Mouse (Mus musculus) kidney, adult 2 months (tissue): ENCODE data around the gene Slc25a12. TPM values are rescaled to one million over a fixed set of nuclear protein-coding genes. Genes with fewer than 3 reads are reported as not detected.

Experiments used
- DNase-seq: peaks from one replicate; pipeline ENCODE4 v3.0.0; 2021
- H3K27ac ChIP-seq: fragments of 200-500 bp; 2 replicates; pipeline ENCODE4 v1.5.1; 2012; ENCODE audit warnings: low read depth, low read length, control low read depth, inconsistent platforms; ENCODE audit not compliant: insufficient read depth
- H3K27me3 ChIP-seq: fragments of 200-500 bp; replicated peaks from 2 replicates; pipeline ENCODE4 v1.6.1; 2012; ENCODE audit warnings: mild to moderate bottlenecking, moderate library complexity, low read length, inconsistent platforms; ENCODE audit not compliant: control insufficient read depth, insufficient read depth
- H3K36me3 ChIP-seq: fragments of 200-500 bp; 2 replicates; pipeline ENCODE4 v1.6.1; 2012; ENCODE audit warnings: mild to moderate bottlenecking, moderate library complexity, low read length, inconsistent platforms; ENCODE audit not compliant: control insufficient read depth, insufficient read depth
- H3K4me1 ChIP-seq: fragments of 200-500 bp; 2 replicates; pipeline ENCODE4 v1.6.1; 2011; ENCODE audit warnings: low read length; ENCODE audit not compliant: control insufficient read depth, insufficient read depth
- H3K4me3 ChIP-seq: fragments of 200-500 bp; 2 replicates; pipeline ENCODE4 v1.5.1; 2011; ENCODE audit warnings: mild to moderate bottlenecking, low read depth, low read length, control low read depth; ENCODE audit not compliant: insufficient read depth
- CTCF ChIP-seq: fragments of 200-500 bp; conservative IDR thresholded peaks from 2 replicates; pipeline ENCODE4 v1.5.1; 2011; ENCODE audit warnings: low read depth, mild to moderate bottlenecking, control low read depth, low read length, moderate library complexity, mixed read lengths; ENCODE audit not compliant: insufficient read depth, insufficient read length
- POLR2A ChIP-seq: fragments of 200-500 bp; IDR thresholded peaks from one replicate; pipeline ENCODE4 v1.6.1; 2011; ENCODE audit warnings: low read depth, low read length, control low read depth
- WGBS: fragments of 180-500 bp; shearing (Covaris S2); methylation state at CpG from one replicate; pipeline ENCODE4 v1.1.7; 2018; 5-methylcytosine and 5-hydroxymethylcytosine counted together
- polyA plus RNA-seq: library from polyadenylated mRNA; depleted of rRNA; stranded (reverse); fragments of >200 nt; gene quantifications from 2 replicates; pipeline ENCODE4 v1.2.3, GENCODE M21; 2012

The Slc25a12 gene
- polyA plus RNA-seq, 1 experiment: 72.9 TPM

DNA sequence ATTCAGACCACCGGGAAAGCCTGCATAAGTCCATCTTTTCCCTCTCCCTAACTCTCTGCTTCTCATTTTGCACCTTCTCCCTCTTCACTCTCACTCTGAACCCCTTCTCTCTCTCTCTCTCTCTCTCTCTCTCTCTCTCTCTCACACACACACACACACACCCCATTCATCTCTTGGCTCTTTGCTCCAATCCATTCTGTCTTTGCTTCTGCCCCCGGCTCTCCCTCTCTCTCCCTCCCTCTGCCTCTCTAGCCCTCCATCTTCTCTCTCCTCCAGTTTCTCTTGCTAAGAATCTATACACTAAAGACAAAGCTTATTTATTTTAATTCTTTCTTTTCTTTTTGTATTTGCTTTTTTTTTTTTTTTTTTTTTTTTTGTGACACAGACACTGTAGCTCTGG, 57.8 kb downstream of the Slc25a12 start:
- 72% methylated on average over 2 of the region's 2 CpGs for WGBS
- no peak for DNase-seq
- TF ChIP-seq CTCF (no peak), POLR2A (no peak)
- Histone ChIP-seq H3K27ac (no peak overlapping the region), H3K4me1 (no peaks in the 10 kb centered on the region; the same call in 1 of the 2 replicates), H3K36me3 (peaks cover 5% of the 10 kb centered on the region), H3K27me3 (no peaks in the 10 kb centered on the region), H3K4me3 (no peak overlapping the region)

DNA sequence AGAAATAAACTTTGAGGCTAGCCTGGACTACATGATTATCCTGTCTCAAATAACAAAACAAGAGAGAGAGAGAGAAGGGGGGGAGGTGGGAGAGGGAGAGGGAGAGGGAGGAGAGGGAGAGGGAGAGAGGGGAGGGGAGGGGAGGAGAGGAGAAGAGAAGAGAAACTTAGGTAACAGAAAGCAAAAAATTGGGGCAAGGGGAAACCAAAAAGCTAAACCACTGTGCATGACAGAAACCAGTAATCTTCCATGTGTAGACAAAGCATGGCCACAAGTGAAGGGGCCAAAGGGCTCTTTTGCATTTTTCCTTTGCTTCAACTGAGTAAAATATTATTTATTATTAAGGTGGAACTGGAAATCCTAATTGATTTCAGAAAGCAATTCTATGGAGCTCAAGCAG, 61.2 kb downstream of the Slc25a12 start:
- no peak for DNase-seq
- Histone ChIP-seq H3K27ac (no peak overlapping the region), H3K36me3 (no peaks in the 10 kb centered on the region), H3K27me3 (no peaks in the 10 kb centered on the region), H3K4me1 (peaks cover 9% of the 10 kb centered on the region), H3K4me3 (no peak overlapping the region)
- no peak for TF ChIP-seq CTCF
- TF ChIP-seq POLR2A: no peak

DNA sequence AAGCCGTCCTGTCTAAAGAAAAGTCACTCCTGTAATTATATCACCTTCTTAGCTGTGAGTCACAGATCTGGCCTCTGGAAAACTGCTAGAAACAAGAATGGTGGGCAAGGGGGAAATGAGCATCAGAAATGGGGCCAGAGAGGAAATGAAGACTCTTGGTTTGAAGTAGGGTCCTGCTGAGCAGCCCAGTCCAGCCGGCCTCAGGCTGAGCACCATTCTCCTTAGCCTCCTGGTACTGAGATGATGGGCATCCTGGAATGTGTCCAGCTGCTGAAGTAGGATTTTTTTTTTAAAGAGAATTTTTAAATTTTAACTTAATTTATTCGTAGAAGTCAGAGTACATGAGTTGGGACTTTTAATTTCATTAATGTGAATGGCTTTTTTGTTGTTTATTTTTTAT, 62.7 kb downstream of the Slc25a12 start:
- TF ChIP-seq CTCF (no peak), POLR2A (no peak)
- peak; percentile 80 for DNase-seq

DNA sequence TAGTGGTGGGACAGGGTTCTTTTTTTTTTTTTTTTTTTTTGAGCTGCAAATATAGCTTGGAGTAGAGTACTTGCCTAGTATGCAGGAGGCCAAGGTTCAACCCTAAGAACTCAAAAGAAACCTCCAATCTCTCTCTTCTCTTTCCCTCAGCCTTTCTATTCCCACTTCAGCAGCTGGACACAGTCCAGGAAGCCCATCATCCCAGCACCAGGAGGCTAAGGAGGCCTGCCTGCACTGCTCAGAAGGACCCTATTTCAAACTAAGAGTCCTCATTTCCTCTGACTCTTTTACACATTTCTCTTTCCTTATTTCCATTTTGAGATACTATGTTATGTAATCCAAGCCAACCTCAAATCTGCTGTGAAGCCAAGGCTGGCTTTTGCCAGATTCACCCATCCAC, 64.3 kb downstream of the Slc25a12 start:
- peak; percentile 56 for DNase-seq
- no peaks in the 10 kb centered on the region for H3K27me3 ChIP-seq
- TF ChIP-seq POLR2A: no peak
- no peak for TF ChIP-seq CTCF
- no peak overlapping the region for H3K27ac ChIP-seq
- H3K4me1 ChIP-seq: peaks cover 9% of the 10 kb centered on the region
- no peaks in the 10 kb centered on the region for H3K36me3 ChIP-seq
- H3K4me3 ChIP-seq: no peak overlapping the region

More for the DNA sequence above, 62.7 kb downstream of the Slc25a12 start:
- 44% methylated on average over 3 of the region's 3 CpGs for WGBS
- Histone ChIP-seq H3K4me3 (no peak overlapping the region), H3K27me3 (no peaks in the 10 kb centered on the region), H3K36me3 (no peaks in the 10 kb centered on the region), H3K27ac (no peak overlapping the region), H3K4me1 (peaks cover 9% of the 10 kb centered on the region)

DNA sequence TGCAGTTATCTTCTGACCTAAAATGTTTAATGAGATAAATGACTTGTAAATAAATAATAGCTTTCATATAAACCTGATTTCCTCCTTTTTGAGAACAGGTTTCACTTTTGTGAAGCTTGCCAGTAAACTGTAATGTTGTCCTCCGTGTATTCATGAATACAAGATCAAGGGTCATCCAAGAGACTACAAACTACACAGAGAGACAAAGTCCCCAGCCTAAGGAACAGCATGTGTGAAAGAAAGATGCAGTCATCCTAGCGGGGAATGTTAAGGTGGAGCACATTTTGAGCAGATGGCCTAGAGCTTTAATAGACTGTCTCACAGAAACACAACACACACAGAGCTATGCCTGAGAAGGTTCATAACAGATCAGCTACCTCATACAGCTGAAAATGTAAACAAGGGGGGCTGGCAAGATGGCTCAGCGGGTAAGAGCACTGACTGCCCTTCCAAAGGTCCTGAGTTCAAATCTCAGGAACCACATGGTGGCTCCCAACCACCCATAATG, 65.3 kb downstream of the Slc25a12 start:
- WGBS: 57% methylated on average over 3 of the region's 3 CpGs
- peaks cover 9% of the 10 kb centered on the region for H3K4me1 ChIP-seq
- no peaks in the 10 kb centered on the region for H3K36me3 ChIP-seq
- peak overlapping the region; percentile 26; the same call in 1 of the 2 replicates for H3K27ac ChIP-seq
- no peaks in the 10 kb centered on the region for H3K27me3 ChIP-seq
- TF ChIP-seq POLR2A (no peak), CTCF (no peak)
- peak; percentile 69 for DNase-seq
- H3K4me3 ChIP-seq: no peak overlapping the region

DNA sequence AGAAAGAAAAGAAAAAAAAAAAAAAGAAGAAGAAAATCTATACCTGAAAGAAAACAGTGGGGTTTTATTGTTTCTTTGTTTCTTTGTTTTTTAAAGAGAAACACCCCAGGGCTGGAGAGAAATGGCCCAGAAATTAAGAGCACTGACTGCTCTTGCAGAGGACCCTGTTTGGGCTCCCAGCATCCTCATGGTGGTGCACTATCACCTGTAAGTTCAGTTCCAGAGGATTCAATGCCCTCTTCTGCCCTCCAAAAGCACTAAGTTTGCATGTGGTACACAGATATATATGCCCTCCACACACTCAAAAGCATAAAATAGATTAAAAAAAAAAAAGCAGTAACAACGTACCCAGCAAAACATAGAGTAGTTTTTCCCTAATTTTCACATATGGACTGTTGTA, 68.8 kb downstream of the Slc25a12 start:
- H3K27ac ChIP-seq: no peak overlapping the region
- H3K27me3 ChIP-seq: no peaks in the 10 kb centered on the region
- peaks cover 7% of the 10 kb centered on the region; the same call in 1 of the 2 replicates for H3K36me3 ChIP-seq
- TF ChIP-seq POLR2A: no peak
- no peak for TF ChIP-seq CTCF
- WGBS: 95% methylated on average over 1 of the region's 1 CpGs
- no peak overlapping the region for H3K4me3 ChIP-seq
- no peak for DNase-seq
- peaks cover 6% of the 10 kb centered on the region for H3K4me1 ChIP-seq

- Histone ChIP-seq H3K27ac (no peak overlapping the region), H3K4me3 (no peak overlapping the region), H3K36me3 (peaks cover 7% of the 10 kb centered on the region), H3K4me1 (peaks cover 4% of the 10 kb centered on the region), H3K27me3 (no peaks in the 10 kb centered on the region)
- WGBS: 63% methylated on average over 1 of the region's 1 CpGs
- DNase-seq: no peak
- no peak for TF ChIP-seq POLR2A
- TF ChIP-seq CTCF: no peak
Measured at GRCm38 (mm10) chr2:71297501-71297900, 70.0 kb downstream of the Slc25a12 start.
